Mouse (Mus musculus): Measurements from ENCODE around the gene Xirp1. TPM values are rescaled to one million over a fixed set of nuclear protein-coding genes. Genes with fewer than 3 reads are reported as not detected.

Gene Xirp1
- polyA plus RNA-seq, 1 experiment = 0.08 TPM

DNA sequence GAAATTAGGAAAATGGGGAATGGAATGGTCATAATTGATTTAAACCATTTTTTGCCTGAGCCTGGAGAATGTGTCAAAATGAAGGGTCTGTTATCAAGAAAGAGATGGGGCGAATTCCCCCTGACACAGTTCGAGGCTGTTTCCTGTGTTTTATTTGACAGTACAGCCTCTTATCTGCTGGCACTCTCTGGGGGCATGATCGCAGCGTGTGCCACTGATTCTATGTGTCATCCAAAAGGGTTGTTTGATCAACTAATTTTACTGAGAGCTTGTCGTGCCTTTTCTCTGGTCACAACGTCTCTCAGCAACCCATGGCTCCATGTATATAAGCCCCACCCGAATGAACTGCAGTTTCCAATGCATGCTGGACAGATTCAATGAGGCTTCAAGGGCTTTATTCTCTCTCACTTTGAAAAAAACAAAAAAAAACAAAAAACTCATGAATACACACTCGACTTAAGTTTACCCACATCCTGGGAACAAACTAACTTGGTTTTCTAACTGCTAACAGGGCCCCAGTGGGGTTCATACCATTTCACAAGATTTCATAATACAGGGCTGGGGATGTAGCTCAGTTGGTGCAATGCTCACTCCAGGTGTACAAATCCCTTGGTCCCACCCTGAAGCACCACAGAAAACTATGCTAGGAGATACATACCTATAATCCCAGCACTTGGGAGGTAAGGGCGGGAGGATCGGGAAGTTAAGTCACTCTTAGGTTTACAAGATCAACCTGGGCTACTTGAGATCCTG, 30.1 kb downstream of the Xirp1 start:
- Histone ChIP-seq H3K27me3 (ENCODE audit: control insufficient read depth, insufficient read depth, low read length) (no peaks in the 10 kb centered on the region), H3K4me1 (ENCODE audit: control insufficient read depth, insufficient read depth, insufficient read length) (no peaks in the 10 kb centered on the region; the same call in 1 of the 2 replicates), H3K4me3 (ENCODE audit: extremely low read depth, insufficient read depth, insufficient read length) (no peak overlapping the region), H3K27ac (ENCODE audit: insufficient read depth, low read length) (no peak overlapping the region), H3K36me3 (ENCODE audit: control insufficient read depth, insufficient read depth, low read length) (no peaks in the 10 kb centered on the region)
- TF ChIP-seq POLR2A (IDR thresholded peaks at IDR 0.05; ENCODE audit: low read depth, low read length) (no peak), CTCF (IDR thresholded peaks at IDR 0.05; ENCODE audit: extremely low read depth, insufficient read depth, insufficient read length, insufficient replicate concordance) (no peak)
- DNase-seq (ENCODE audit: low read depth in 1 of 2, low spot score in 2 of 2) = no peak
- WGBS = 66% methylated on average over 10 of the region's 10 CpGs

DNA sequence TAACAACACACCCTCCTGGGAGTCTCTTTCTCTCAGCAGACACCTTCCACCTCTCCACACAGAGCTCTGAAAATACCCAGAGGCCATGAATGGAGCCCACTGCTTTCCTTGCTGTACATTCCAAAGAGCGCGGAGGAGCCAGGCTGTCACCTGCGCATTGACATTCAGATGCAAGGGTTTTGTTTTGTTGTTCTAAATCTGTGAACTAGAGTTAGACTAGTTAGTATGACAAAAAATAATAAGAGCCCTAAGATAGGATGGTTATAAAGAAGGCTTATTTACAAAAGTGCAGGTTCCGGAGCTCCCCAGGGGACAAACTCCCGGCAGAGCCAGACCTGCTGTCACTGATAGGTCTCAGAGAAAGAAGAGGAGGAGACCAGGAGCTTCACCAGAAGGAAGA, 32.1 kb downstream of the Xirp1 start:
- Histone ChIP-seq H3K4me1 (ENCODE audit: control insufficient read depth, insufficient read depth, insufficient read length) (no peaks in the 10 kb centered on the region; the same call in 1 of the 2 replicates), H3K27me3 (ENCODE audit: control insufficient read depth, insufficient read depth, low read length) (no peaks in the 10 kb centered on the region), H3K4me3 (ENCODE audit: extremely low read depth, insufficient read depth, insufficient read length) (no peak overlapping the region), H3K36me3 (ENCODE audit: control insufficient read depth, insufficient read depth, low read length) (no peaks in the 10 kb centered on the region), H3K27ac (ENCODE audit: insufficient read depth, low read length) (no peak overlapping the region)
- DNase-seq (ENCODE audit: low read depth in 1 of 2, low spot score in 2 of 2) = no peak
- 94% methylated on average over 5 of the region's 5 CpGs for WGBS
- TF ChIP-seq CTCF (IDR thresholded peaks at IDR 0.05; ENCODE audit: extremely low read depth, insufficient read depth, insufficient read length, insufficient replicate concordance) (no peak), POLR2A (IDR thresholded peaks at IDR 0.05; ENCODE audit: low read depth, low read length) (no peak)

DNA sequence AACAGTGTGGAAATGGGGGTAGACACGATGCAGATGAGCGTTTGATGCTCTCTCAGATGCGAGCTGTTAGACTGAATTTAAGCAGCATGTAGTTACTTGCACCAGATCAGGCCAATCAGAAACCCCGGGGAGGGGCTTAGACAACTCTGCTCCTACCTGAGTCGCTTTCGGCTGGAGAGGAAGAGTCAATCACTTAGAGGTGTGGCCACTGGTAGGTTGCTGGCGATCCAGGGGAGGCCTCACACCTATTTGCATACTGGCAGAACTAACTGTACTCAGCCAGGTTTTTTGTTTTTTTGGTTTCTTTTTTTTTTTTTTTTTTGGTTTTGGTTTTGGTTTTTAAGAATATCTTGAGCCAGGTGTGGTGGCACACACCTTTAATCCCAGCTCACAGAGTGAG, 35.1 kb downstream of the Xirp1 start:
- DNase-seq (ENCODE audit: low read depth in 1 of 2, low spot score in 2 of 2) = peak; percentile 29 to 83
- H3K27me3 ChIP-seq (ENCODE audit: control insufficient read depth, insufficient read depth, low read length) = no peaks in the 10 kb centered on the region
- H3K4me1 ChIP-seq (ENCODE audit: control insufficient read depth, insufficient read depth, insufficient read length) = no peaks in the 10 kb centered on the region; the same call in 1 of the 2 replicates
- 34% methylated on average over 7 of the region's 7 CpGs for WGBS
- H3K4me3 ChIP-seq (ENCODE audit: extremely low read depth, insufficient read depth, insufficient read length) = no peak overlapping the region
- no peaks in the 10 kb centered on the region for H3K36me3 ChIP-seq (ENCODE audit: control insufficient read depth, insufficient read depth, low read length)
- TF ChIP-seq POLR2A (IDR thresholded peaks at IDR 0.05; ENCODE audit: low read depth, low read length) (no peak), CTCF (IDR thresholded peaks at IDR 0.05; ENCODE audit: extremely low read depth, insufficient read depth, insufficient read length, insufficient replicate concordance) (no peak)
- H3K27ac ChIP-seq (ENCODE audit: insufficient read depth, low read length) = no peak overlapping the region; the same call in 1 of the 2 replicates

DNA sequence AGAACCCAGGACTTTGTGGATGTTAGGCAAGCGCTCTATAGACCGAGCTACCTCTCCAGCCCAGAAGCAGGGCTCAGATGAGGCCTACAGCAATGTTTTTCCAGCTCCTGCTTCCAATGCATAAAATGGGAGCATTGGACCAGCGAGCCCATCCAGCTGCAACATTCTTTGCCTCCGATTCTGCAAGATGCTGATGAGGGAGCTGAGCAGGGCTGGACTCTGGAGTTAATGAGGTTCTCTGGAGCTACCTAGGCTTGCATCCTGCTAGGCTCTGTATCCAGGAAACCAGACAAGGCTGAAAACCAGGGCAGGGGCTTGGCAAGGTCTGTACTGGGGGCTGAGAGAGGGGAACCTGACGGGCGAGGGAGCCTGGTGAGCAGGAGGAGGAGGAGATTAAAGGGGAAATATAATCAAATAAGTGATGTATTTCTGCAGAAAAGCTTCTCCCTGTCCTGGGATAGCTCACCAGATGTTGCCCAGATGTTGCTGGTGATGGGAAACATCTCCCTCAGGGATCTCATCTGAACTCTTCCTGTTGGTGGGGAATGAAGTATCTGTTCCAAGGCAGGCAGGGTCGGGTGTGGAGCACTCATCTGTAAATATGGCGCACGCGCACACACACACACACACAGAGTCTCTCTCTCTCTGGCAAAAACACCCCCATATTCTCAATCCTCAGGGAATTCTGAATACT, 37.4 kb downstream of the Xirp1 start:
- TF ChIP-seq CTCF (IDR thresholded peaks at IDR 0.05; ENCODE audit: extremely low read depth, insufficient read depth, insufficient read length, insufficient replicate concordance) (no peak), POLR2A (IDR thresholded peaks at IDR 0.05; ENCODE audit: low read depth, low read length) (no peak)
- WGBS = 90% methylated on average over 10 of the region's 10 CpGs
- Histone ChIP-seq H3K4me3 (ENCODE audit: extremely low read depth, insufficient read depth, insufficient read length) (no peak overlapping the region), H3K27ac (ENCODE audit: insufficient read depth, low read length) (no peak overlapping the region), H3K36me3 (ENCODE audit: control insufficient read depth, insufficient read depth, low read length) (no peaks in the 10 kb centered on the region), H3K27me3 (ENCODE audit: control insufficient read depth, insufficient read depth, low read length) (no peaks in the 10 kb centered on the region), H3K4me1 (ENCODE audit: control insufficient read depth, insufficient read depth, insufficient read length) (peaks cover 1% of the 10 kb centered on the region; the same call in 1 of the 2 replicates)
- DNase-seq (ENCODE audit: low read depth in 1 of 2, low spot score in 2 of 2) = no peak

DNA sequence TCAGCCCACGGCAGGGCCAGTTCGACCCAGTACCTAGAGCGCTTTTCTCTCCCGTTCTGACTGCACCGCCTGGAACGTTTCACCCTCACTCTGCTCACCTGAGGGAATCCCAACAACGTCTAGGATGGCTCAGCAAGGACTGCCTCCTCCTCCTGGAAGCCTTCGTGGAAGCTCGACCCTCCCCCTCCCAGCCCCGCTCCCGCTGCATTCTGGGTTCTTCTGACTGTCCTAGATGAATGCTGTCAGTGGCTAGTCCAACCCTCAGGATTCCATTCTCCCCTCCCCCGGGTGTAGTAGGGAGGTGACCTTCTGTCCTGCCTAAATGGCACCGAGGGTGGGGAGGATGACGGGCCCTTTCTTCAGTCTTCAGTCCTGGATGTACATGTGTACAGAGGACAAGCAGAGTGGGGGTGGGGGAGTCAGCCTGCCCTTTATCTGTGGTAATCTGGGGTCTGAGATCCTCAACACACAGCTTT, 38.8 kb downstream of the Xirp1 start, which contains the start of gene Csrnp1:
Gene Csrnp1 (minus strand): TSS at position 123 of the 476 bp plus-strand sequence.
- H3K27me3 ChIP-seq (ENCODE audit: control insufficient read depth, insufficient read depth, low read length) = no peaks in the 10 kb centered on the region
- peak within 1 kb of the TSS; percentile 97 for H3K4me3 ChIP-seq (ENCODE audit: extremely low read depth, insufficient read depth, insufficient read length)
- no peak for DNase-seq (ENCODE audit: low read depth in 1 of 2, low spot score in 2 of 2)
- 57% methylated on average over 14 of the region's 14 CpGs for WGBS
- TF ChIP-seq CTCF (IDR thresholded peaks at IDR 0.05; ENCODE audit: extremely low read depth, insufficient read depth, insufficient read length, insufficient replicate concordance) (no peak), POLR2A (IDR thresholded peaks at IDR 0.05; ENCODE audit: low read depth, low read length) (no peak)
- peak within 1 kb of the TSS; percentile 97 for H3K27ac ChIP-seq (ENCODE audit: insufficient read depth, low read length)
- H3K4me1 ChIP-seq (ENCODE audit: control insufficient read depth, insufficient read depth, insufficient read length) = peaks cover 14% of the 10 kb centered on the region; the same call in 1 of the 2 replicates
- no peaks in the 10 kb centered on the region for H3K36me3 ChIP-seq (ENCODE audit: control insufficient read depth, insufficient read depth, low read length)

DNA sequence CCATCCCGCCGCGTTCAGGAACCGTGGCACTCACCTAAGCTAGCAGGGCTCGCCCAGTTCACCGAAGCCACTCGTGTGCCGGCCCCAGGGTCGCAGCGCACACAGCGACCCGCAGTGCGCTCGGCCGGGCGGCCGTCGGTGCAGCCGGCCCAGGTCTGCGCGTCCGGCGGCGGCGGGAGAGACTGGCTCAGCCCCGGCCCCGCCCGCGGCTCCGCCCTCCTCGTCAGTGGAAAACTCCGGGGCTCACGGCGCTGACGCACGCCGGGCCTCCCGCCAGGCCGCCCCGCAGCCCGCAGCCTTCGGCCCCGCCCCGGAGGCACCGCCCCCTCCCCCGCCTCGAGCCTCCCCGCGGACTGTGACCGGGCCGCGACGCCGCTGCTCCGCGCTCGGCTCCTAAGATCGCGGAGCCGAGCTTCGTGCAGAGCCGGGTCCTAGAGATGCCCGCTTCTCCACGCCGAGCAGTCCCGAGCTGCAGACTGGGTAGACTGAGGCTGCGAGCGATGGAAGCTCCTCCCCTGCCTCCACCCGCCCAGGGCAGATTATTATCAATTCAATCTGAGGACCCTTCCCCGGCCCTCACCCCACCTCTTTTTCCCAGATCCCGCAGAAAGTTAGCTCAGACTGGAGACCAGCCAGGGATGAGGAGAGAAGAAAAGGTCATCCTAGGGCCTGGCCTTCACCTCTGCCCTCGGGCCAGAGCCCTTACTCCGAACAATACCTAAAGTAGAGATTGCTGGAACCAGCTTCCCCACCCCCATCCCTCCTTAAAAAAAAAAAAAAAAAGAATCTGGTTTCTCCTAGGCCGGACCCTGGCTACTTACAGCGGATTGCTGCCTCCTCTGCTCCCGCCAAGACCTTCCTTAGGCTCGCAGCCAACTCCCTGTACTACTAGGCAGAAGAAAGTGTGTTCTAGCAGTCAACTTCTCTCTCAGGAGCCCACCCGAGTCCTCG, 39.5 kb downstream of the Xirp1 start:
- WGBS = 7% methylated on average over 77 of the region's 79 CpGs
- H3K4me3 ChIP-seq (ENCODE audit: extremely low read depth, insufficient read depth, insufficient read length) = peak overlapping the region; percentile 97
- no peaks in the 10 kb centered on the region for H3K27me3 ChIP-seq (ENCODE audit: control insufficient read depth, insufficient read depth, low read length)
- TF ChIP-seq POLR2A (IDR thresholded peaks at IDR 0.05; ENCODE audit: low read depth, low read length) = peak; percentile 96
- TF ChIP-seq CTCF (IDR thresholded peaks at IDR 0.05; ENCODE audit: extremely low read depth, insufficient read depth, insufficient read length, insufficient replicate concordance) = no peak
- no peaks in the 10 kb centered on the region for H3K36me3 ChIP-seq (ENCODE audit: control insufficient read depth, insufficient read depth, low read length)
- H3K27ac ChIP-seq (ENCODE audit: insufficient read depth, low read length) = peak overlapping the region; percentile 97
- peak; percentile 73 to 91 for DNase-seq (ENCODE audit: low read depth in 1 of 2, low spot score in 2 of 2)
- peaks cover 20% of the 10 kb centered on the region; the same call in 1 of the 2 replicates for H3K4me1 ChIP-seq (ENCODE audit: control insufficient read depth, insufficient read depth, insufficient read length)
